Mouse (Mus musculus): ENCODE results near the gene Tmem106a.

Gene Tmem106a

DNA sequence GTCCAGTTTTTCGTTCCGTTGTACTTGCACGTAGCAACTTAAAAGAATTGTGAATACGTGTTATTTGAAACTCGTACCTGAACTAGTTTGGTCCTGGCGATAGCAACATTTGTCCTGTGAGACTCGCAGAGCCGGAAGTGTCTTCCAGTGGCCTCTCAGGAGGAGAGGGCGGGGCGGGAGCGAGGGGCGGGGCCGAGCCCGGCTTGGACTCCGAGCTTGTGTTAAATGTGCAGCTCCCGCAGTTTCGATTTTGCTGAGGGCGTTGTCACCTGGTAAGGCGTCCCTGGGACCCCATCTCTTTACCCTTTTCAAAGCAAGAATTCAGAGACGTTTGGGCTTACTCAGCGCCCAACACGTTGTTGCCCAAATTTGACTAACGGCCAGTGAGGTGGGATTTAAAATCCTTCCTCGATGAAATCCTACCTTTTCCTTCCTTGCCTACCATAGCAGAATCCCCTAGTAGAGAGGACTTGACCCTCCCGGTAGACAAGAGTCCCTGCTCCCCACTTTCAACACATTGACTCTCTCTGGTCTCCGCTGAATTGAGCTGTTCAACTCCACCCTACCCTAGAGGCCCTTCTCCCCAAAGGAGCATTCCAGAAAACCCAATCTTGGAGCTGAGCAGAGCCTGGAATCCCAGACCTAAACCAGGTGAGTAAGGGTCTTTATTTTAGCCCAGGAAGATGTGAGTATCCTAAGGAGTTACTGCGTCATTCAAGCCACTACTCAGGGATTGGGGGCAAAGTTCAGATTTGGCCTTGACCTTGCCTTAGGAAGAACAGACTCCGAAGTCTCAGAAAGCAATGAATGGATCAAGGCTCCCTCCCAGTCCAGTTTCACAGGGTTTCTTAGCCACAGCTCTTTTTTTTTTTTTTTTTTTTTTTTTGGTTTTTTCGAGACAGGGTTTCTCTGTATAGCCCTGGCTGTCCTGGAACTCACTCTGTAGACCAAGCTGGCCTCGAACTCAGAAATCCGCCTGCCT lies at the start of gene Tmem106a:
Gene Tmem106a (plus strand): TSS at position 189 of the 982 bp plus-strand sequence.
- DNase-seq: peak; percentile 87

GRCm38 (mm10) chr11:101543533-101543932 lies 38.5 kb upstream of the Tmem106a start:
- no peak for DNase-seq

GRCm38 (mm10) chr11:101544132-101544531 lies 37.9 kb upstream of the Tmem106a start:
- no peak for DNase-seq

- no peak for DNase-seq
Measured at GRCm38 (mm10) chr11:101548526-101548925, 33.5 kb upstream of the Tmem106a start.

DNA sequence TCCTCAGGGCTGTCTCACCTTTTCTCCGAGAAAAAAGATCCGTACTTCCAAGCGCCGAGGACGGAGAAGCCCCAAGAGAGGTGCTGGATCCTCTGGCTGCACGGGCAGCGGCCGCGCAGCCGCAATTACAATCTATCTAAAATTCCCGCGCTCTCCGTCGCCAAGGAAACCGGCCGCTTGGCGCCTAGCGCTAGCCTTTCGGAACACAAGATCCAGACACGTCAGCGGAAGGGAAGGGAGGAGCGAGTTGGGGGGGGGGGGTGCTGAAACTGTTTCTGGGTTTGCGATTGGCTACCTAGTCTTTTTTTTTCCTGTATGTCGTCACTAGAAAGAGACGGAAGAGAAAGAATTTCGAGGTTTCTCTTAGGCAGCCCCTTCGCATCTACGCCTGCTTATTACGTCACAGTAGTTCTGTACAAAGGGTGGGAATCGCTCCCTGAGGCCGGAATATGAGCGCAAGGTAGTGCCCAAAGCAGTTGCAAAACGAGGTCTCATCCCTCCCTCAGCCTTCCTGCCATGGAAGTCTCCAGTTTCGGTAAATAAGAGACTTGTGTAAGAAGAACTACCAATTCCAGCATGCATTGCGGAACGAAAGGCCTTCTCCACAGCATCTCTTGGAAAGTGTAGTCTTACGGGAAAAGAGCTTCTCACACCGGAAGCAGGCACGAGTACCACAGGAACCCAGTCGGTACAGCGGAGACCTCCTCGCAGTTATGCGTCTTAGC lies 30.1 kb upstream of the Tmem106a start, which contains the start of the genes Brca1 and Nbr1:
Gene Brca1 (minus strand): TSS at position 205 of the 725 bp plus-strand sequence.
Gene Nbr1 (plus strand): TSS at position 399 of the 725 bp plus-strand sequence.
- DNase-seq: peak; percentile 96

DNA sequence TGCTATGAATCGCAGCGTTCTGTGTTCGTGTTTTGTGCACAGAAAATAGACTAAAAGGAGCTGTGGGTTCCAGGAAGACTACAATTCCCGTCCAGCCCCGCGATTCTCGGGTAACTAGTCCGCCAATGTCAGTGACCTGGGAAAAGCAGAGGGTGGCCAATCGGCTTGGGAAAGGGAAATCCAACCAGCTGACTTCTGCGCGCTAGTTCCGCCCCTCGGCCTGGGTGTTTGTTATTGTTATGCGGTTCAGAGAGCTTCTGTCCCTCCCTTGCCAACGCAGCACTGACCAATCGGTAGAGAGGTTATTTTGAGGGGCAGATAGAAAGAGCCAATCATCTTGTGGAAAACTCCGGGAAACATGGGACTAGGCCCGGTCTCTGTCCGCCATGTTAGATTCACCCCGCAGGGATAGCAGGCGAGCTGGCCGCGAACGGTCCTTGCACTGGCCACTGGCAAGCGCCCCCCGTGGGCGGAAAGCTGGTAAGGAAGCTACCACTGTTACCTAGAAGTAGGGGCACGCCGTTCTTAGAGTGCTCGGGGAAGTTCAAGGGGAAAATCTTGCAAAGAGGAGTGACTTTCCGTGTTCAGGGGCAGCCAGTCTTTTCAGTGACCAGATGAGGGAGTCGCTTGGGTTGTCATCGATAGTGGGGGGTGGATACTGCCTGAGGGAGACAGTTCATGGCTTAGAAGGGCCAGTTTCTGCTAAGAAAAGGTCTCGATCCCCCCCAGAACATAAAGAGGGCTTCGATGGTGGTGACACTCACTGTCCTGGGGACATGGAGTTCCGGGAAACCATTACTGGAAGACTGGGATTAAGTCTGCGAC lies 29.4 kb upstream of the Tmem106a start:
- peak; percentile 99 for DNase-seq

DNA sequence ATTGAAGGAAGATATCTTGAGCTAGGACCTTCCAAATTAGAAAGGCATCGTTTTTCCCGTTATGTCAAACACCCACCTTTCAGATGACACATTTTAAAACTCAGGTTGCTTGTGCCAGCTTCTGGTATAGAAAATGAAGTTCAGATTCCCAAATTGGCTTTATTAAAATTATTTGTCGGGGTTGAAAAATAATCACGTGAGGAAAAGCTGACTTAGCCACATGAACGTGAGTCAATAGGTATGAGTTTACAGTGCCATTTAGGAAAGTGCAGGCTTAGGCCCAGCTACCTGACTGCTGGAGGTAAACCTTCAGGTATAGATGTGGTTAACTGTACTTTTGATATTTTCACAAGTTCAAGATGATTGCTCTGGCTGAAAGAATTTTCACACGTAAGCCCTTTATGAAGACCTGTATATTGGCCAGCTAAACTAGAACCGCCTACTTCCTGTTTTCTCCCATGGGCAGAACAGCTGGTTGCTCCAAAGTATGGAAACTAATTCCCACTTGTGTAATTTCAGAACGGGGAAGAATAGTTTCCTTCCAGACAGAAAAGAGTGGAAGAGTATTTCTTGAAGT lies 28.6 kb upstream of the Tmem106a start:
- peak; percentile 24 for DNase-seq

DNA sequence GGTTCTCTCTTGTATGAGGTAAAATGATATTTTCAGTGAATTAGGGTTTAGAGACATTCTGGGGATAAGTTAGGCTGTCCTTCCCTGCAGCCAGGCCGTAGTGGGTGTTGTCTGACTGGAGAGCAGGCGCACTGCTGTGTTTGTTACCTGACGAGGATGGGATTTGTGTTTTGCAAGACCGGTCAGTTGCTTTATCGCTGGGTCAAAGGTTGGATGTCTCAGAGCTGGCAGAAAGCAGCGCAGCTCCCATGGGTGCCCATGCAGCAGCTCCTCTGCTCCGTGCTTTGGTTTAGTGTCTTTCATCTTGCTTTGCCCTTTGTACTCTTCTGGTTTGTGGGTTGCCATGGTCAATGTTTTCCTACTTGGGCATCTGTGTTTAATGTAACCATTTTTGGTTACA lies 25.5 kb upstream of the Tmem106a start:
- peak; percentile 76 for DNase-seq

DNA sequence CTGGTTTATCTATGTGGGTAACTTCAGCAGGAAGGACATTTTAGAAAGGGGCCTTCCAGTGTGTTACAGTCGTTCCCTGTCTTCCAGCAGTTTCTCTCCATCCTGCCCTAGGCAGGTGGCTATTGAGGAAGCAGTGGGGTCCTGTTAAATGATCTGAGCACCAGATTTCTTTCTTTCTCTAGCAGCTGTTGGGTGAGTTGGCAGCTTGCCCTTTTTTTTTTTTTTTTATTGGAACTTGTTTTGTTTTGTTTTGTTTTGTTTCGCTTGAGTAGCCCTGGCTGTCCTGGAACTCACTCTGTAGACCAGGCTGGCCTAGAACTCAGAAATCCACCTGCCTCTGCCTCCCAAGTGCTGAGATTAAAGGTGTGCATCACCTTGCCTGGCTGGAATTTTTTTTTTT lies 25.1 kb upstream of the Tmem106a start:
- DNase-seq: no peak

DNA sequence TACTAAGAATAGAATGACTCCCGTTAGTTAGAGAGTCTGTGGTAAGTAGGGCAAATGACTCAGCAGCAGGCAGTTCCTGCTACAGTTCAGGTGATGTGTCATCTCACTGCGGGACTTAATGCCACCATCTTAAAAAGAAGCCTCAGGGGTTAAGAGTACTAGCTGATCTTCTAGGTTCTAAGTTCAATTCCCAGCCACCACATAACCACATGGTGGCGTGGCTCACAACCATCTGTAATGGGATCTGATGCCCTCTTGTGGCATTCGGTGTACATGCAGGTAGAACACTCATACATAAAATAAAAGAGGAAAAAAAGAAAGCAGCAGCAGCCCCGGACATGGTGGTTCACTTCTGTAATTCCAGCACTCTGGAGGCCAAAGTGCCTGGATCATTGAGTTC lies 19.7 kb upstream of the Tmem106a start:
- DNase-seq: peak; percentile 64

DNA sequence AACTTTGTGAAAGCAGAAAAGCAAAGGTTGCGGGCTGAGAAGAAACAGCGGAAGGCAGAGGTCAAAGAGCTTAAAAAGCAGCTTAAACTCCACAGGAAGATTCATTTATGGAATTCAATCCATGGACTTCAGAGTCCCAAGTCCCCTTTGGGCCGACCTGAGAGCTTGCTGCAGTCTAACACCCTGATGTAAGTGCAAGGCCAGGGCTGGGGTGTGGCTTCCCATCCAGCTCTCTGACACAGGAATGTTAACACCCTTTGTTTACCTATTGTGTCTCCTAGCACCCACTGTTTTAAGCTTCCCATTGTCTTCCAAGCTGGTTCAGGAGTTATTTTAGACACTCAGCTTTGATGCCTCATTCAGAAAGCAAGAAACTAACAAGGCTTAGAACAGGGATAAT lies 13.6 kb upstream of the Tmem106a start:
- DNase-seq: no peak

- no peak for DNase-seq
Measured at GRCm38 (mm10) chr11:101576116-101576515, 5.9 kb upstream of the Tmem106a start.

DNA sequence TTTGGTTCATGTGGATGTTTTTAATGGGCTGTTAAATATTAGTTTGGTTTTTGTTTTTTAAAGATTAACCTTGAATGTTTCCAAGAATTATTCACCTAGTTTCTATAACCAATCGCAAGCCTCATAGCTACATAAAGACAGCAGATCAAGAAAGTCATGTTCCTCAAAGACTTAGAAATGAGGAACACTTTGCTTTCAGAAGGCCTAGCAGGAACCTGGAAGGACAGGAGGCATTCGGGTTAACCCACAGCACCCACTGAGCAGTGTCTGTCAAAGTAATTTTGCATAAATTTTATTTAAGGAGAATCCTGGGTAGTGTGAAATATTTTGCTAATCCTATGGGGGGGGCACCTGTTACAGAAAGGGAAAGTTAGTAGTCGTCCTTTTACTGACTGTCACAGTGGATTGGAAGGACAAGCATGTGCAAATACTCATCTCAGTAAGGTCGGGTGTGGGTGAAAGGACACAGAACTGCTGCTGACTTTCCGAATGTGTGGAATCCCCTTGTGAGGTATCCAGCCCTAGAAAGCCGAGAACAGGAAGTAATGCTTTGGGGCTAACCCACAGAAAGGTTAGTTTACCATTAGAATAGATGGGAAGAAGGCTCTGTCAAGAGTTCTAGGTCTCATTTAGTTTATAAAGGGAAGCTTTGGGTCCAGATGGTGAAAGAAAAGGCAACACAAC lies 819 bp upstream of the Tmem106a start:
- DNase-seq: no peak

GRCm38 (mm10) chr11:101583205-101583604 lies 1.2 kb downstream of the Tmem106a start:
- DNase-seq: no peak

DNA sequence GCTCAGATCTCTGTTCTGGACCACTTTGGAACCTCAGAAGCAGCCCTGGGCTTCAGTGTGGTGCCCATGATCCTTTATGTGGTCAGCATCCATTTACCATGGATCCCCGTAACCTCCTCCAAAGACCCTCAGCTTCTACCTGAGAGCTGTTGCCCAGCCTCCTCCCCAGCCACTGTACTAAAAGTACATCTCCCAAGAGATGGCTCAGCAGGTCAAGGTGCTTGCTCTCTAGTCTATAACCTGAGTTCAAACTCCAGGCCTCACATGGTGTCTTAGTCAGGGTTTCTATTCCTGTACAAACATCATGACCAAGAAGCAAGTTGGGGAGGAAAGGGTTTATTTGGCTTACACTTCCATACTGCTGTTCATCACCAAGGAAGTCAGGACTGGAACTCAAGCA lies 3.0 kb downstream of the Tmem106a start:
- peak; percentile 44 for DNase-seq

DNA sequence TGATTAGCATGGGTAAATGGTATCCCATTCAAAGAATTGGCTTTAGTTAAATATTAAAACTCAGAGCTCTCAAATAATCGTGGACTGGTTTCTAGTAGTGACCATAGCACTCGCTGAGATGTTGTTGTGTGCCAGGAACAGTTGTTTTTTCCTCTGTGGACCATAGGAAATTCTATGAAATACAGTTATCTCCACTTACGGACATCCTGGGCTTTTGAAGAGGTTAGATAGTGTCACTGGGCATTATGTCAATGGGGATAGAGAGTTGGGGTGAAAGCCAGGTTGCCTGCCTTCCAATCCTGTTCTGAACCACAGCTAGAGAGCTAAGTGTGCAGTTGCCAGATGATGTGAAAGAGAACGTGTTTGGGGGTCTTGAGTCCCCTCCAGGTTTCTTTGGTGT lies 3.8 kb downstream of the Tmem106a start:
- DNase-seq: no peak

- DNase-seq: no peak
Measured at GRCm38 (mm10) chr11:101587676-101588075, 5.6 kb downstream of the Tmem106a start.

GRCm38 (mm10) chr11:101588868-101589267 lies 6.8 kb downstream of the Tmem106a start:
- no peak for DNase-seq

- peak; percentile 81 for DNase-seq
Measured at GRCm38 (mm10) chr11:101589444-101589843, 7.4 kb downstream of the Tmem106a start.

DNA sequence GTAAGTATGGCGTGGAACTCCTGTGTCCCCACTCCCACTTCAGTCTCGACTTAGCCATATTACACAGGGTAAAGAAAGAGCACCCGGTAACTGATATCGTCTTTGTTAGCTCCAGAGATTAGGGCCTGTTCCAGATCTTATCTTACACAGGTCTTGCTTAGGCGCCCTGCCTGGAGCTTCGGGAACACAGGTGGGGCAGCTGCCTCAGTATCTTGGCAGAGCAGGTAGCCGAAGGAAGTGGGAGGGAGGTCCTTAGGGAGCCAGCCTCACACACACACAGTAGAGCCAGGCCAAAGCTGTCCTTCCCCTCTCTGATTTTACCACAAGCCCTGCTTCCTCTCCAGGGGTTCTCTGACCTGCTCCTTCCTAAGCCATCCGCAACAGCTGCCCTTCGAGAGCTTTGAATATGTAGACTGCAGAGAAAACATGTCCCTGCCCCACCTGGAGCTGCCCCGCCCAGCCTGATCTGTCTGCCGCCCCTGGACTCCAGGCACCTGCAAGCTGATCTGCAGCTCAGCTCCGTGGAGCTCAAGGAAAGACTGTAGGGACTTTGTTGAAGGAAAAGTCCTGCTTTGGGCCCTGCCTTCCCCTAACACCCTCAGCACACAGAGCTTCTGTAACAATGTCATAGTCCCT lies 8.1 kb downstream of the Tmem106a start:
- DNase-seq: no peak

- DNase-seq: no peak
Measured at GRCm38 (mm10) chr11:101599156-101599555, 17.1 kb downstream of the Tmem106a start, which contains the start of gene Gm11634. Gene Gm11634, minus strand, starts transcription at chr11:101599256.
